Mouse (Mus musculus) liver, embryonic 13.5 days (tissue): Measurements from ENCODE around the gene Treml4. TPM values are rescaled to one million over a fixed set of nuclear protein-coding genes. Genes with fewer than 3 reads are reported as not detected.

Experiments
- ATAC-seq: fragments of 200-750 bp; cut with Nextera tagmentation; 2 replicates; pipeline ENCODE4 v1.8.0; 2017; ENCODE audit warnings: low read depth, mild to moderate bottlenecking, moderate number of reproducible peaks, moderate library complexity
- DNase-seq: peaks from one replicate; pipeline ENCODE4 v3.0.0; 2022
- H3K27ac ChIP-seq: fragments of 300-500 bp; sonication (generic); 2 replicates; pipeline ENCODE4 v1.5.1; 2015; ENCODE audit warnings: moderate library complexity, mild to moderate bottlenecking, inconsistent platforms
- H3K27me3 ChIP-seq: fragments of 300-500 bp; sonication (generic); 2 replicates; pipeline ENCODE4 v1.6.1; 2015; ENCODE audit warnings: mild to moderate bottlenecking, inconsistent platforms
- H3K36me3 ChIP-seq: fragments of 300-500 bp; sonication (generic); 2 replicates; pipeline ENCODE4 v1.6.1; 2015; ENCODE audit warnings: mild to moderate bottlenecking, inconsistent platforms
- H3K4me1 ChIP-seq: fragments of 300-500 bp; sonication (generic); replicated peaks from 2 replicates; pipeline ENCODE4 v1.6.1; 2015; ENCODE audit warnings: inconsistent platforms
- H3K4me2 ChIP-seq: fragments of 300-500 bp; sonication (generic); 2 replicates; pipeline ENCODE4 v1.6.1; 2015; ENCODE audit warnings: inconsistent platforms, mild to moderate bottlenecking, moderate library complexity
- H3K4me3 ChIP-seq: fragments of 300-500 bp; sonication (generic); replicated peaks from 2 replicates; pipeline ENCODE4 v1.5.1; 2015; ENCODE audit warnings: mild to moderate bottlenecking, inconsistent platforms
- H3K9ac ChIP-seq: fragments of 300-500 bp; sonication (generic); 2 replicates; pipeline ENCODE4 v1.6.1; 2015; ENCODE audit warnings: mild to moderate bottlenecking, inconsistent platforms
- H3K9me3 ChIP-seq: fragments of 300-500 bp; sonication (generic); replicated peaks from 2 replicates; pipeline ENCODE4 v1.6.1; 2016; ENCODE audit warnings: inconsistent platforms
- WGBS: fragments of 180-500 bp; shearing (Covaris S2); methylation state at CpG from one replicate; pipeline ENCODE4 v1.1.7; 2015; ENCODE audit not compliant: insufficient replicate concordance; 5-methylcytosine and 5-hydroxymethylcytosine counted together
- polyA plus RNA-seq: library from polyadenylated mRNA; unstranded; fragments of >200 nt; fragmentation: Nextera tagmentation; extraction: Ambion mirVana; gene quantifications from 2 replicates; pipeline ENCODE4 v1.2.1, GENCODE M21; 2015

Treml4 gene
- polyA plus RNA-seq, 1 experiment from 2014 or later = 3.5 TPM

- Histone ChIP-seq H3K4me3 (no peak overlapping the region), H3K27me3 (0 out of 2 replicates have a peak, but pooled peaks cover 3% of the 10 kb centered on the region), H3K4me2 (no peak overlapping the region), H3K27ac (no peak overlapping the region), H3K9ac (no peak overlapping the region), H3K4me1 (no peaks in the 10 kb centered on the region), H3K36me3 (no peaks in the 10 kb centered on the region), H3K9me3 (no peaks in the 10 kb centered on the region)
- ATAC-seq (no peak), DNase-seq (no peak)
- 71% methylated on average over 7 of the region's 7 CpGs for WGBS
These were observed 13.5 kb upstream of the Treml4 start for GRCm38 (mm10) chr17:48250631-48251030.

- ATAC-seq = no peak
- H3K36me3 ChIP-seq = no peaks in the 10 kb centered on the region
- no peak for DNase-seq
- 0 out of 2 replicates have a peak, but pooled peaks cover 3% of the 10 kb centered on the region for H3K27me3 ChIP-seq
- no peak overlapping the region for H3K4me3 ChIP-seq
- no peaks in the 10 kb centered on the region for H3K4me1 ChIP-seq
- H3K9ac ChIP-seq = no peak overlapping the region
- H3K9me3 ChIP-seq = no peaks in the 10 kb centered on the region
- no peak overlapping the region for H3K27ac ChIP-seq
- H3K4me2 ChIP-seq = no peak overlapping the region
These were observed 7.5 kb upstream of the Treml4 start for GRCm38 (mm10) chr17:48256575-48256974.

- H3K36me3 ChIP-seq = no peaks in the 10 kb centered on the region
- no peak for DNase-seq
- no peaks in the 10 kb centered on the region for H3K27me3 ChIP-seq
- no peak overlapping the region for H3K9ac ChIP-seq
- no peak overlapping the region for H3K4me3 ChIP-seq
- no peak overlapping the region for H3K27ac ChIP-seq
- peaks cover 33% of the 10 kb centered on the region for H3K4me1 ChIP-seq
- ATAC-seq = no peak
- no peak overlapping the region for H3K4me2 ChIP-seq
- H3K9me3 ChIP-seq = no peaks in the 10 kb centered on the region
- 32% methylated on average over 2 of the region's 2 CpGs for WGBS
These were observed 2.2 kb upstream of the Treml4 start for GRCm38 (mm10) chr17:48261868-48262267.

- peak overlapping the region; percentile 70 for H3K27ac ChIP-seq
- H3K9ac ChIP-seq = peak overlapping the region; percentile 30; the same call in 1 of the 2 replicates
- H3K4me3 ChIP-seq = no peak overlapping the region
- H3K27me3 ChIP-seq = no peaks in the 10 kb centered on the region
- WGBS = 82% methylated on average over 7 of the region's 7 CpGs
- H3K4me2 ChIP-seq = peak overlapping the region; percentile 20
- ATAC-seq = peak; percentile 78
- DNase-seq = peak; percentile 62
- no peaks in the 10 kb centered on the region for H3K9me3 ChIP-seq
- no peaks in the 10 kb centered on the region for H3K36me3 ChIP-seq
- peaks cover 57% of the 10 kb centered on the region for H3K4me1 ChIP-seq
These were observed 567 bp downstream of the Treml4 start for GRCm38 (mm10) chr17:48264662-48265061.

- no peaks in the 10 kb centered on the region for H3K27me3 ChIP-seq
- no peak overlapping the region for H3K9ac ChIP-seq
- H3K27ac ChIP-seq = peak overlapping the region; percentile 35; the same call in 1 of the 2 replicates
- H3K4me1 ChIP-seq = peaks cover 72% of the 10 kb centered on the region
- no peak for ATAC-seq
- no peak overlapping the region for H3K4me3 ChIP-seq
- no peaks in the 10 kb centered on the region for H3K36me3 ChIP-seq
- DNase-seq = no peak
- no peaks in the 10 kb centered on the region for H3K9me3 ChIP-seq
- no peak overlapping the region for H3K4me2 ChIP-seq
- 55% methylated on average over 2 of the region's 2 CpGs for WGBS
These were observed 2.0 kb downstream of the Treml4 start for GRCm38 (mm10) chr17:48266138-48266537.

- no peak overlapping the region for H3K4me3 ChIP-seq
- H3K9ac ChIP-seq = no peak overlapping the region
- H3K27ac ChIP-seq = peak overlapping the region; percentile 35; the same call in 1 of the 2 replicates
- no peak overlapping the region for H3K4me2 ChIP-seq
- DNase-seq (no peak), ATAC-seq (no peak)
- WGBS = 41% methylated on average over 2 of the region's 2 CpGs
- H3K9me3 ChIP-seq = no peaks in the 10 kb centered on the region
- no peaks in the 10 kb centered on the region for H3K27me3 ChIP-seq
- H3K4me1 ChIP-seq = peaks cover 78% of the 10 kb centered on the region
- no peaks in the 10 kb centered on the region for H3K36me3 ChIP-seq
These were observed 2.7 kb downstream of the Treml4 start for GRCm38 (mm10) chr17:48266610-48267304.

GRCm38 (mm10) chr17:48267591-48267990, 3.5 kb downstream of the Treml4 start:
- ATAC-seq = no peak
- no peaks in the 10 kb centered on the region for H3K9me3 ChIP-seq
- no peak overlapping the region for H3K4me3 ChIP-seq
- WGBS = 31% methylated on average over 1 of the region's 1 CpGs
- H3K4me1 ChIP-seq = peaks cover 85% of the 10 kb centered on the region
- no peaks in the 10 kb centered on the region for H3K27me3 ChIP-seq
- H3K27ac ChIP-seq = no peak overlapping the region
- H3K9ac ChIP-seq = no peak overlapping the region
- H3K4me2 ChIP-seq = 0 out of 2 replicates have a peak overlapping the region, but pooled peaks have one; percentile 11
- peak; percentile 49 for DNase-seq
- H3K36me3 ChIP-seq = no peaks in the 10 kb centered on the region

GRCm38 (mm10) chr17:48268276-48268675, 4.2 kb downstream of the Treml4 start:
- DNase-seq = peak; percentile 43
- H3K9me3 ChIP-seq = no peaks in the 10 kb centered on the region
- no peak overlapping the region for H3K4me2 ChIP-seq
- ATAC-seq = no peak
- H3K36me3 ChIP-seq = no peaks in the 10 kb centered on the region
- no peak overlapping the region for H3K27ac ChIP-seq
- no peak overlapping the region for H3K9ac ChIP-seq
- no peaks in the 10 kb centered on the region for H3K27me3 ChIP-seq
- H3K4me1 ChIP-seq = peaks cover 91% of the 10 kb centered on the region
- H3K4me3 ChIP-seq = no peak overlapping the region

- ATAC-seq = no peak
- no peaks in the 10 kb centered on the region for H3K27me3 ChIP-seq
- H3K36me3 ChIP-seq = no peaks in the 10 kb centered on the region
- H3K4me3 ChIP-seq = no peak overlapping the region
- WGBS = 30% methylated on average over 4 of the region's 4 CpGs
- no peak for DNase-seq
- peak overlapping the region; percentile 70; the same call in 1 of the 2 replicates for H3K4me2 ChIP-seq
- peak overlapping the region; percentile 30; the same call in 1 of the 2 replicates for H3K9ac ChIP-seq
- peaks cover 91% of the 10 kb centered on the region for H3K4me1 ChIP-seq
- H3K27ac ChIP-seq = peak overlapping the region; percentile 98
- H3K9me3 ChIP-seq = no peaks in the 10 kb centered on the region
These were observed 5.7 kb downstream of the Treml4 start for GRCm38 (mm10) chr17:48269833-48270232.

- peak; percentile 89 for DNase-seq
- Histone ChIP-seq H3K4me1 (peaks cover 89% of the 10 kb centered on the region), H3K27ac (peak overlapping the region; percentile 98)
These were observed 8.1 kb downstream of the Treml4 start for GRCm38 (mm10) chr17:48272158-48272557.

GRCm38 (mm10) chr17:48272598-48272997, 8.5 kb downstream of the Treml4 start:
- no peaks in the 10 kb centered on the region for H3K27me3 ChIP-seq
- peak overlapping the region; percentile 98 for H3K27ac ChIP-seq
- H3K9me3 ChIP-seq = no peaks in the 10 kb centered on the region
- no peaks in the 10 kb centered on the region for H3K36me3 ChIP-seq
- peak overlapping the region; percentile 70 for H3K4me2 ChIP-seq
- peak overlapping the region; percentile 73 for H3K9ac ChIP-seq
- H3K4me1 ChIP-seq = peaks cover 85% of the 10 kb centered on the region
- DNase-seq = peak; percentile 30
- H3K4me3 ChIP-seq = peak overlapping the region; percentile 50
- peak; percentile 43 for ATAC-seq
- WGBS = 54% methylated on average over 4 of the region's 4 CpGs

More at GRCm38 (mm10) chr17:48272158-48272557, 8.1 kb downstream of the Treml4 start:
- Histone ChIP-seq H3K9ac (peak overlapping the region; percentile 73), H3K27me3 (no peaks in the 10 kb centered on the region), H3K36me3 (no peaks in the 10 kb centered on the region), H3K4me2 (peak overlapping the region; percentile 70), H3K9me3 (no peaks in the 10 kb centered on the region), H3K4me3 (peak overlapping the region; percentile 50)
- ATAC-seq = peak; percentile 93
- WGBS = 12% methylated on average over 5 of the region's 5 CpGs

- Histone ChIP-seq H3K36me3 (no peaks in the 10 kb centered on the region), H3K4me2 (no peak overlapping the region), H3K27ac (peak overlapping the region; percentile 98), H3K9ac (no peak overlapping the region), H3K27me3 (no peaks in the 10 kb centered on the region), H3K4me3 (no peak overlapping the region), H3K4me1 (peaks cover 80% of the 10 kb centered on the region), H3K9me3 (no peaks in the 10 kb centered on the region)
- WGBS = 44% methylated on average over 4 of the region's 4 CpGs
- ATAC-seq (no peak), DNase-seq (no peak)
These were observed 10.0 kb downstream of the Treml4 start for GRCm38 (mm10) chr17:48274098-48274497.
